Mouse (Mus musculus) heart, adult 8-10 months (tissue): ENCODE measurements around the gene Hoxa4. TPM values are rescaled to one million over a fixed set of nuclear protein-coding genes. Genes with fewer than 3 reads are reported as not detected.

ENCODE experiments used
- DNase-seq: peaks from one replicate; pipeline ENCODE4 v3.0.0; 2022; ENCODE audit warnings: low spot score
- total RNA-seq, 4 experiments: library from RNA; stranded (reverse); gene quantifications; 2 replicates each; pipeline ENCODE4 v1.2.4; 2022

Hoxa4 gene
- total RNA-seq, 4 experiments from 2014 or later, result 0.31 to 0.49 (median 0.38) TPM

DNA sequence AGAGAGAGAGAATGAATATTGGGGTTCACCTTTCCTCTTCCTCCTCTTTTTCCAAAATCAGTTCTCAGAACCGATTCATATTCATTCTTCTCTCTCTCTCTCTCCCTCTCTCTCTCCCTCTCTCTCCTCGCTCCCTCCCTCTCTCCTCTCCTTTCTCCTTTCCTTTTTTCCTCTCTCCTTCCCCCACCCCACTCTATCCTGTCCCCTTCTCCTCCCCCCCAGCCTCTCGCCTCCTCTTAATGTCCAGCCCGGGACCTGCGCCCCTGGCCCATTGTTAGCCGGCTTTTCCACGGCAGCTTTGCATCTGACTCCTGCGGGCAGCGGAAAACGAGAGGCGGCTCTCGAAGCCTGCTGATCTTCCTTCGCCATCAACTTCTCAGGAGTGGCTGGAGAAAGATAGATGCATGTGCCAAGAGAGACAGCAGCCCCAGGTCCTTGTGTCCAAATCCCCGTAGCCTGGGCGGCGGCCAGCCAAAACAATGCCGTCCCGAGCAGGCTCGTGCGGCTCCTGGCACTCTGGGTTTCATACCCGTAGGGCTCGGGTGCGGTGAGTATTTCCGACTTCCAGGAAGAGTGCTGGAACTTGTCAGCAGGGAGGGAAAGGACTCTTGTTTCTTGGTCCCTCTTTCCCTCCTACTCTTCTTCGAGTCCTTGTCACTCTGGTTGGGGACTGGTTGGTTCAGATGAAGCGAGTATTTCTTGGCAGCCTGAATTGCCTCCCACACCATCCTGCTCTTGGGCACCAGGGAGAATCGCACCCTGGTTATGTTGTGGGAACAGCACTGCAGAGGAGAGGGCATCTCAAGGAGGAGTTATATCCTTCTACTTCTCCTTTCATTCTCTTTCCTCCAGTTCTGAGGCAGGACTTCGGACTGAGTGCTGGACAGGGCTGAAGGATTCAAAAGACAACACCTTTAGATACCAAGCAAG lies 25.8 kb downstream of the Hoxa4 start:
- DNase-seq, result no peak

DNA sequence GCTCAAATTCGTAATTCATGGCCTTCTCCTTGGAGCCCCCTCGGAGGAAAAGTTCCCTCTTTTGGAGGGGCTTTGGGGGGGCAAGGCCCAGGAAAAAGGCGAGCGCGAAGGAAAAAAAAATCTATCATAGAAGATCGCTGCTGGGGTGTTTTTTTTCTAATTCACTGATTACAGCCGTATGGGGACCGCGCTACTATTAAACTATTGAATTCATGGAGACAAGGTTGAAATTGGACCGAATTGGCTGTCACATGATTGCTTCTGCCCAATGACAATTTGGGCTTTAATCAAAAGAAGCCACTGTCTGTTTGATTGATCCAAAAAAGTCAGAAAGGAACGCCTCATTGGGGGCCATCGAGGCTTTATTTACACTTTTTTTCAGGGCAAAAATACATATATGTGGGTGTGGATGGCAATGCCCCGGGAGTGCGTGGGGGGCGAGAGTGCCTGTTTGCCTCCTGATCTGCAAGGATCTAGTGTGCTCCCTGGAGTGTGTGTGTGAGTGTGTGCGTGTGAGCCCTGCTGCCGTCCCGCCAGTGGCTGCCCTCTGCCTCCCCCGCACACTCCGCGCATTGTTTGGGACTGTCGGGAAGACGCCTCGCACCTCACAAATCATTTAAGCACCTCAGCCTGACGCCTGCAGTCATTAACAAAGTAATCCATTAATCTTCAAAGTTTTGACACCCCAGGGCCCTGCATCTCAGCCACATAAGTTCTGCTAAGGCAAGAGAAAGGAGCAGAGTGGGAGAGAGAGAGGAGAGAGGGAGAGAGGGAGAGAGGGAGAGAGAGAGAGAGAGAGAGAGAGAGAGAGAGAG lies 26.7 kb downstream of the Hoxa4 start, which contains the start of gene Hoxa2:
TSS of gene Hoxa2 (minus strand) at position 206 of the 815 bp plus-strand sequence.
- DNase-seq, result no peak

DNA sequence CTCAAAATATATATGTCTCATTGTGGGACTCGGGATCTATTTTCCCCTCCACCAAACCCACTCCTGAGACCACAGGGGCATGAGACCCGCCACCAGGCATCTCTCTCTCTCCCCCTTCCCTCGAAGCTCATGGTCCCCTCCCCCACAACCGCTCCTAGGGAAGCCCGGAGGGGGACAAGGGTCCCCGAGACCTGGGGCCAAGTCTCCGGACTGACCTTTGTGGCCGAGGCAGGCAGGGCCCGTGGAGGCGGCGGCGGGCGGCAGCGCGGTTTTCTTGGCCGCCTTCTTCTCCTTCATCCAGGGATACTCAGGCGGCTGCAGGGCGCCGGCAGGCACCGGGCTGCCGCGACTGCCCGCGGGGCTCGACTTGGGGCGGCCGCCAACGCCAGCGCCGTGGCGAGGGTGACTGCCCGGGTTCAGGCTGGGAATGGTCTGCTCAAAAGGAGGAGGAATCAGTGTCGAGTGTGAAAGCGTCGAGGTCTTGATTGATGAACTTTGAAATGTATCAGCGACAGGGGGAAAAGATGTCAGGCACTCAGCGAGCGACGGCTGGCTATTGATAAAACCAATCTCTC lies 27.4 kb downstream of the Hoxa4 start:
- DNase-seq, result no peak

DNA sequence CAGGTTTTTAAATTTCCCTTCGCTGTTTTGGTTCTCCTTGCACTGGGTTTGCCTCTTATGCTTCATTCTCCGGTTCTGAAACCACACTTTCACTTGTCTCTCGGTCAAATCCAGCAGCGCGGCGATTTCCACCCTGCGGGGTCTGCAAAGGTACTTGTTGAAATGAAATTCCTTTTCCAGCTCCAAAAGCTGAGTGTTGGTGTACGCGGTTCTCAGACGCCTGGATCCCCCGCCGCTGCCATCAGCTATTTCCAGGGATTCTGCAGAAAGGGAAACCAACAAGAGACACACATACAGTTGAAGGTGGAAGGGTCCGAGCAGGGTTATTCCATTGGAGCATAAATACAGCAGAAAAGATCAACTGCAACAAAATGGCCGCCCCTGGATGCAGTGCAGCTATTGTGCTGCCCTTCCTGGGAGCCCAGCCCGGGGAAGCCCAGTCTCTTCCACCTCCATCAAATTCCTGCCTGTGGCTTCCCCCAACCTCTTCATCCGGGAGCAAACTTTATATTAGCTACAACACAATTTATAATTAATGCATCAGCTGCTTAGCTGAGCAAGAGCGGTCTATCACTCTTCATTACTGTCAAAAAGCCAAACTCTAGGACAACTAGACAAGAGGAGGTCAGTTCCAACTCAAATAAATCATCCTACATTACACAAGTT lies 28.1 kb downstream of the Hoxa4 start:
- DNase-seq, result no peak

DNA sequence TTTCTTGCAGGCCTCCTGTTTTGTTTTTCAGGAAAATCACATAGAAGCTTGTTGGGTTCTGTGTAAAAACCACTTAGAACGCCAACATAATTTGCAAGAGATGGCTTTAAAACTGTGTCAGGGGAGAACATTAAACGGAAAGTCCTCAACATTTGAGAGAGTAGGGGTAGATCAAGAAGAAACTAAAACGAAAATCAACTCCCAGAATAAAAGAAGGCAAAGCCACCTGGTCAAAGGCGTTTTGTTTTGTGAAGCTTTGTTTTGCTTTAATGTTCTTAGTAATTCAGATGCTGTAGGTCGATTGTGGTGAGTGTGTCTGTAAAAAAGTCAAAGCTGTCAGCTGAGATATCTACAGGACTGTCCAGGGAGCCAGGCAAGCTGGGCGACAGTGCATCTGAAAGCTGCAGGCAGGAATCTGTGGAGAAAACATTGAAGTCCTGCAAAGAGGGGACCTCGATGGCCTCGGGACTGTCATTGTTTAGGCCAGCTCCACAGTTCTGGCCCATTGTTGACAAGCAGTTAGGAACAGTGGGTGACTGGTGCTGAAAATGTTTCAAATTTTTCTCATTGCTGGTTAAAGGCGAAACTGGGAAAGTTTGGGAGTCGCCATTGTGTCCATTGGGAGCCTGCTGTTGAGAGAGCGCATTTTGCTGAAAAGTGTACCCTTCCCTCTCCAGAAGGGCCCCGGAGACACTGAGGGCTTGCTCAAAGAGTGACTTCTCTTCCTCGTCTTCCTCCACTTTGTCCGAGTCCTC lies 28.8 kb downstream of the Hoxa4 start:
- DNase-seq, result no peak

DNA sequence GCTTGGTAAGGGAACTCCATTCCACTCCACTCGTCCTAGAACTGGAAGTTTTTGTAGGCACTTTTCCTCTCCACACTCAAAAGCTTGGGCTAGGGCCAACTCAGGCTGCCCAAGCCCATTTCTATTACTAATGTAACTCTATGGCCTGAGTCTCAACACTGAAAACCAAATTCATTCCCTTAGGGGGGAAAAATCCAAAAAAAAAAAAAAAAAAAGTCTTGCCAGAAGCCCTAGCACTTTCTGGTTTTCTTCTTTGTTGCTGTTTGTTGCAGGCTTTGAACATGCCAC lies 29.5 kb downstream of the Hoxa4 start:
- no peak for DNase-seq

DNA sequence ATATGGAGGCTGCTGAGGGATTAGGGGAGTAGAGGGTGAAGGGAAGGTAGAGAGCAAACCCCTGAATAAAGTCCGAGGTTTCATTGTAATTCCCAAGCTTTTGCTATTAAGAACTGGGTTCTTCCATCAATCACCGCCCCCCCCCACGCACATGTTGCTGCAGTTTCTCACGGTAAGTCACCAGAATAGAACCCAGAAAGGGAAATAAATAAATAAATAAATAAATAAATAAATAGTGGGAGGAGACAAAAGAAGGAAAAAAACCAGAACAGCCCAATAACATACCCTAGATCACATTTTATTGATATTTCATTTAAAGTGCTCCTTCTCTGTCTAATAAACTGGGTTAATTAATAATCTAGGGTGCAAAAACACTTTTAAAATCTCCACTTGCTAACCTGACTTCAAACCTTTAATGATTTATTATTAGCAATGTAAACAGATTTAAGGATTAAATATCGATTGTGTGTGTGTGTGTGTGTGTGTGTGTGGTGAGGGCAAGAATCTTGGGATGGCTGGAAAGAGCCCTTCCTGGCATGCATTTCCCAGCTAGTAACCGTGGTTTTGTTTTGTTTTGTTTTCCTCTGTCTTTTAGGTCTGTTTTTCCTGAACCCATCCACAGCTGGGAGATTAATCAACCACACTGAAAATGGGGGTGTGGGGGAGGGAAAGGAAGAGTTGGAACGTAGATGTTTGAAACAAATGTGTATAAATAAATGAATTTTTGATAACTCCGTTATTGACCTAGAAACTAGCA lies 30.0 kb downstream of the Hoxa4 start:
- DNase-seq, result no peak

DNA sequence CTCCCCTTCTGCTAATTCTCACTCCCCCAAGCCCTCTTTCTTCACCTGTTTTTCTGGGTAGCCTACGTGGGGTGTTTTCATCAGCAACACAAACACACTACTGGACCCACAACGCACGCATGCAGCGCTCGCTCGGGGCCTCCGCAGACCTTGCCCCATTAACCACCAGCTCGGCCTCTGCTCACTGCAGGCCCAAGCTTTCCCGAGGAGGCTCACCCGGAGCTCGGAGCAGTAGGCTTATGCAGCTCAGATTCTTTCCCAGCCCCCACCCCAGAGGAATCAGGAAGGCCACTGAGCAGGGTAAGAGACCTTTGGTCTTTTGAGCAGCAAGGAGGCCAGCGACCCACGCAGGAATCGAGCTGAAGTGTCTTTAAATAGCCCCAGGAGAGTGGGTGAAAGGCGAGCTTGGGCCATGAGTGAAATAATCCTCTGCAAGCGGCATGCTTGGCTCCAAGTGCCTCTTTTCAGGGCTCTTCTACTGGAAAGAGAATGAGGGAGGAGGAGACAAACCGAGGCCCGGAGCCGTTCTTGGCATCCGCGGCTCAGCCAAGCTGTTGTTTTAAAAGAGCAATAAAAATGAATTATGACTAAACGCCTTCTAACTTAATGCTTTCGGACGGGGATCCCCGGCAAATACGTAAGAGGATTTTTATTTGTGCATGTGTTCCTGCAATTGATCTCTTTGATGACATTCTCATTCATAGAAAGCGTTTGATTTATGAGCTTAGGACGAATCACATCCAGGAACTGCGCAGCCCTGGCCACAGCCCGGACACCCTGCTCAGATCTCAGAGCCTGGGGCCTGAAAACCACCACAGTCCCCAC lies 30.8 kb downstream of the Hoxa4 start:
- no peak for DNase-seq

DNA sequence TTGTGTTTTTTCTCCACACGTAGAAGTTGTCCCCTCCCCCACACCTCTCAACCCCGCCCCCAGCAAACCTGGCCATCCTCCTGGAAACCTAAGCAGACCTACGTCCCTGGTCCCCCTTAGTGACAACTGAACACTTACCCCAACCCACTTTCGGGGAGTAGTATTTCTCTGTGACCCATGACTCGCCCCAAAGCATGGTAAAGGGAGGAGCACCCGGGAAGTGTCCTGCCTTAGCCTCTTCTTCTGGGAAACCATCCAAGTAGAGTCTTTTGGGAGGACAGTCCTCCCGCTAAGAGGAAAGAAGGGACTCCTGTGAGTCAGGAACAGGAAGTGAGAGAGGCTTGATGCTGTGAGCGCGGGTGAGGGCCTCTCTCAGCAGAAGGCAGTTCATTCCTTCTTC lies 31.6 kb downstream of the Hoxa4 start:
- no peak for DNase-seq

DNA sequence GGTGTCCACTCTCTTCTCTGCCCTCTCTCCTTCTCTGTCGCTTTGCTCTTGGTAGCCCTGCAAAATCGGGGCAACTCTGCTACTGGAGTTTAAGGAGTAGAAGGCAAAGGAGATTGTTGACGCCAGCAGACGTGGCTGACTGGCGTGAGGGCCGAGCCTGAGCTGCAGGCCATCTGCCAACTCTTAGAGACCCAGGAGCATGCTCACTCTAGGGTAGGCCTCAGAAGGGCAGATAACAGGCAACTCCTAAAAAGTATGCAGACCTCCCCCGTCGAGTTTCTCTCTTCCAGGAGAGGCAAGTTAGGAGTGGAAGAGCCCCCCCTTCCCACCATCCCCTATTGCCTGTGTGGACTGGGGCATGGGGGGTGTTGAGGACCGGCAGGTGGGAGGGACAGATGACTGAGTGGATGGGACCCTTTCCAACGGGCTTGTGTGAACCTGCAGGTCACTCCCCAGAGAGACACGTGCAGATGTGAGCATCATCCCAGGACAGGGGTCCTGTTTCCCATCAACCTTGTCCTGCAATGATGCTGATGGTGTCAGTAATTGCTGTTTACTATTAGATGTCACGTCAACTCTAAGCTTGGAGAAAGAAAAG lies 32.3 kb downstream of the Hoxa4 start:
- no peak for DNase-seq

DNA sequence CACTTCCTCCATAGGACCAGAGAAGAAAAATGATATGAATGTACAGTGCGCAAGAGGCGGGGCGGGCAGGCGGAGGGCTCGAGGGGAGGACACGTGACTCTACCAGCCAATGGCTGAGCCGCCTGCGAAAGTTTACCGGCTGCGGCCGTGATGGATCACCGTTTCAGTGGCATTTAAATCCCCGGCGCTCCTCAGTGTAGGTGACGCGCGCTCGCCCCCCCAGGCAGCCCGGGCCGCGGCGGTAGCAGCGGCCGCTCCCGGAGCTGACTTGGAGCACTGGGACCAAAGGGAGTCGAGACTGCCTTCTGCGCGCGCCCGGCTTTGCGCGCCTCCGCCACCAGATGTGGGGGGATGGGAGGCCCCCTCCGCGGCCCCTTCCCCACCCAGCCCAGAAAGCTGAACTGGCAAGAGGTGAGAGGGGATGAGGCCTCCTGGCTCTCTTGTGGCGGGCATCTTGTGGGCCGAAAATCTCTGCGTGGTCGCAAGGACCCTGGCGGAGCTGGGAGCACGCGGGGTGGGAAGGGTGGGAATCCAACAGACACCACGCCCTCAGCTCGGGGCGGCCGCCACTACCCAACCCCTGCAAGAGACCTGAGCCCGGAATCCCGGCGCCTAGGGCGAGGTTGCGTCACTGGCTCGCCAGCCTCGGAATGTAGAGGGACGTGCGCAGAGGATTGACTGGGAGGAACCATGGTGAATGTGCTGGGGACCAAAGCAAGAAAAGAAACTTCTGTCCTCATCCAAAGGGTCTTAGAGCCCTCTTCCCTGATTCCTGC lies 33.1 kb downstream of the Hoxa4 start, which contains the start of gene Hoxa1:
TSS of gene Hoxa1 (minus strand) at position 42 of the 776 bp plus-strand sequence.
- peak; percentile 66 for DNase-seq

DNA sequence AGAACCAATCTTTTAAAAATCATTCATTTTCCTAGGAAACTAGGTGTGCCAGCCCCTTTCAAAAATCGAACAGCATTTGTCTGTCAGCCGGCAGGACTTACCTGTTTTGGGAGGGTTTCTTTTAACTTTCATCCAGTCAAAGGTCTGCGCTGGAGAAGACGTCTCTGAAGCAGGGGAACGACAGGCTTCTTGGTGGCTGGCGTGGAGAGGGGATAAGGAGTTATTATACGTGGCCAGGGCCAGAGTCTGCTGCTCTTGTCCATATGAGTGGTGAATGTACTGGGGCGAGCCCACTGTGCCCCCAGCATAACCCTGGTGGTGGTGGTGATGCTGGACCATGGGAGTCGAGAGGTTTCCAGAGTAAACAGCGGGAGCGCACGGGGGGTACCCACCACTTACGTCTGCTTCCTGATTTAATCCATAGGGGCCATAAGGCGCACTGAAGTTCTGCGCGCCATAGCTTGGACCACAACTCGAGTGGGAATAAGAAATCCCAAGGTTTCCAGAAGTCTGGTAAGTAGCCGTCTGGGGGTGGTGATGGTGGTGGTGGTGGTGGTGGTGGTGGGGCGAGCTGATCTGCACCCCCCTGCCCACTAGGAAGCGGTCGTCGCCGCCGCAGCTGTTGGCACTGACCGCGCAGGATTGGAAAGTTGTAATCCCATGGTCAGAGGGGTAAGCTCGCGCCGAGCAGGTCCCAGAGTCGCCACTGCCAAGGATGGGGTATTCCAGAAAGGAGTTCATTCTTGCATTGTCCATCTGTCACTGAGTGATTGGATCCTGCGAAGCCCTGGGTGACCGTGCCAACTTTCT lies 33.9 kb downstream of the Hoxa4 start:
- DNase-seq, result no peak

DNA sequence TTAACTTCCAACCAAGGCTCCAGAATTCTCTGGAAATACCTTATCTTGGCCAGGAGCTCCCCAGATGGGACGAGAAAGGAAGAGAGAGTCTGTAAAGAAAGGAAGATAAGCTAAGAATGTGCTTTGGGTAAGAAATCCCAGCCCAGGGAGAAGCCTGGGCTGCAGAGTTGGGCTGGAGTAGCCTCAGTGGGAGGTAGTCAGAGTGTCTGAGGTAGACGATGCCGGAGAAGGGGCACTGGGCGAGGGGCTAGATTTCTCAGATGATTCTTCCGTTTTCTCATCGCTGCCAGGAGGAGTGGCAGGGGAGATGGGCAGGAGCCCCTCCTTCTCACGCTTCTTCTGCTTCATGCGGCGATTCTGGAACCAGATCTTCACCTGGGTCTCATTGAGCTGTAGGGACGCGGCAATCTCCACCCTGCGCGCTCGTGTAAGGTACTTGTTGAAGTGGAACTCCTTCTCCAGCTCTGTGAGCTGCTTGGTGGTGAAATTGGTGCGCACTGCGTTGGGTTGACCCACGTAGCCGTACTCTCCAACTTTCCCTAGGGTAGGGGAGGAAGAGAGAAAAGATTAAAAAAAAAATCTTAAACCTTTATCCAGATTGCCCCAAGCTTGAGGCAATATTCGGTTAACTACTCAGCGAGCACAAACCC lies 34.9 kb downstream of the Hoxa4 start:
- DNase-seq, result no peak

DNA sequence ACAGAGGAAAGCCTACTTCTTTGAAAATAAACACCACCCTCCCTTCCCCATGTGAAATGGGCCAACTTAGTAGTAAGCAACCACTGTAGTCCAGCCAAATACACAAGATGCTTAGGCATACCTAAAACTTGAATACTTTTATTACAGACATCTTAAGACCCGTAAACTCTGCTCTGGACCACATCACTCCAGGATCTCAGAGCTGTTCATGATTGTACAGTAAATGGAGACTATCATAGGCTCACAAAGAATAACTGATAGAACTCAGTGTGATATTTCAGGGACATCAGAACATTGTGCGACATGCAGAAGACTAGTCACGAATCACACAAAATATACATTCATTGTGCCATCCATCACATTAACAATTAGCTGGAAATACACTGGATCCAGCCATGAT lies 36.1 kb downstream of the Hoxa4 start:
- no peak for DNase-seq

DNA sequence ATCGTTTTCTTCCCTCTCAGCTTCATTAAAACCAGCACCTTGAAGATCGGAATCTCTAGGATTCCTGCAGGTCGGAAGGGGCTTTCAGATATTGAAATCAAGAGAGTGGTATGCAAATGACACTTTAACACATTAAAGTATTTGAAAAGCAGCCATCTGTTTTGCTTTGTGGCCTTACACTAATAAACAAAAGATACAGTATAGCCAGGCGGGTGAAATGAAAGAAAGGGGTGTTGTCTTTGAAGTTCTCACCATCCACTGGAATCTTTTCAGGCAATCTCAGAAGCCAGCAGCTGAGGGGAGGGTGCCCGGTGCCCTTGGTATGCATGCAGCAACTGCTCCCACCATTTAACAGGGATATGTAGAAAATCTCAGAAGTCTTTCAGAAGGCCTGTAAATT lies 37.5 kb downstream of the Hoxa4 start:
- no peak for DNase-seq

DNA sequence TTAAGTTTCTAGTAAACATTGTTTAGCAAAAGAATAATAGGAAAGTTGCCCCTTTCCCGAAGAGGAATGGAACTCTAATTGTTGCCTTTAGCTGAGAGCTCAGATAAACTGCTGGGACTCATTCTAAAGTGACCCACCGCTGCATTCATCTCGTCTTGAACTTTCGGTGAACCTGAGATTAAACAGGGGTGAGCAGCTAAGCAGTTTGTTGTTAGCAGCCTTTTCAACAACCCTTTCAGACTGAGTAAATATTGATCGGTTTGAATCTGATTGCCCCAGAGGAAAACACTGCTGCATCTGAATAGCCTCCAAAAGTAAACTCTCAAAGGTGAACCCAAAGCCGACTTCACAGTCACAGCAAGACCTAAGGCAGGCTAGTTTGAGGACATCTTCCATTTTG lies 38.3 kb downstream of the Hoxa4 start:
- no peak for DNase-seq
